Mouse (Mus musculus): ENCODE results near the gene Myom3.

The Myom3 gene

DNA sequence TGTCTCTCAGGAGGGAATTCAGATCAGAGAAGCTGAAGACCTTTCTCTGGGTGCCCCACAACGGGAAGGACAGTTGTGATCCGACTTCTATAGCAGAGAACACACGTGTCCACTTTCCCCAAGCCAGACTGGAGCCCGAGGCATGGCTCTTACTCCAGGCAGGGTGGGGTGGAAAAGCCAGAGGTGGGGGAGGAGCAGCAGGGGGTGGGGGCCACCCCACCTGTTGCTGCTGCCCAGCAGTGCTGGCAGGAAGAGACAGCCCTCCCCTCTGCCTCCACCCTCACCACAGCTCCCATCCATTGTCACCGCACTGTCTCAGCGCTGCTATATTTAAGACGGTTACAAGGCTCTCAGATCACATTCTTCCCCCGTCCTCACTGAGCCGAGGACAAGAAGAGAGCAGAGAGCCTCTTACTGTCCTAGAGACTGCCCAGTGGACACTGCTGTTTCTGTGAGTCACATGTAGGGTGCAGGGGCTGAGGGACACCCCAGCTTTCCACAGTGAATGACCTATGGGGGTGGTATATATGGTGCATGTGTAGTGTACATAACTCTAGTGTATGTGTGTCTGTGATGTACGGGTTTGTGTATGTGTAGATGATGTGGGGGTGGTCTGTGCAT is at the start of gene Myom3:
Gene Myom3 (plus strand): TSS at position 360 of the 621 bp plus-strand sequence.
- in situ Hi-C loops (cut with MseI, MboI): no loop called here

- in situ Hi-C loops (cut with MseI, MboI): no loop called here
Measured at GRCm38 (mm10) chr4:135710392-135710791, 49.1 kb upstream of the Myom3 start.

DNA sequence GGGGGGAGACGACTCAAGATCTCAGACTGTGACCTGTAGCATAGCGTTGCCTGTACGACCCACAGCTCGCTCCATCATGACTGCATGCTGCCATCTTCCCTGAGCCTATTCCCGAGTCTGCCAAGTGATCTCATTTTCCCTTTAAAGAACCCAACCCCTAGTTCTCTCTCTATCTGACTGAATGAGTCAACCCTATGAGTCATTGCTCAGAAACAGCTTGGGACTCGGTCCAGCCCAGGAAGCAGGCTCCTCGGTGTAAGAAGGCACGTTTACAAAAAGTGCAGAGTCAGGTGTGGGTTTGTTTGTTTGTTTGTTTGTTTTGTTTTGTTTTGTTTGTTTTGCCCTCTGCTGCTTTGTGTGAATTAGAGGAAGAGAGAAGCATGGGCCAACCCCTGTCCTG is 44.7 kb upstream of the Myom3 start:
- in situ Hi-C loops (cut with MseI, MboI): loop anchor here in 1 of 2 experiments (5.0 kb wide), 1 partner anchor 48 kb away; no protein-coding TSS in a partner anchor

DNA sequence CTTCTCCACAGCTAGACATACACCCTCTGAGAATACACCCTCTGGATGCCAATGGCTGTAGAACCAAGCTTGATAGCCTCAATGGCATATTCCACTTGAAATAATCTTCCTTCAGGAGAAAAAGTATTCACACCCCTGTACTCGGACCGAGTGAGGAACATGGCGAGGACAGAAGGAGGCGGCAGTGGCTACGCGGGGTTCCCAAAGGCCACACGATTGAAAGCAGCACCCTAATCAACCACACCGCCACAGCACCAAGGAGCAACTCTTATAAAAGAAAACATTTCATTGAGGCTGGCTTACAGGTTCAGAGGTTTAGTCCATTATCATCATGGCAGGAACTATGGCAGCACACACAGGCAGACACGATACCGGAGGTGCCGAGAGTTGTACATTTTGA is 43.1 kb upstream of the Myom3 start:
- in situ Hi-C loops (cut with MseI, MboI): loop anchor here in 1 of 2 experiments (5.0 kb wide), 1 partner anchor 46 kb away; no protein-coding TSS in a partner anchor

DNA sequence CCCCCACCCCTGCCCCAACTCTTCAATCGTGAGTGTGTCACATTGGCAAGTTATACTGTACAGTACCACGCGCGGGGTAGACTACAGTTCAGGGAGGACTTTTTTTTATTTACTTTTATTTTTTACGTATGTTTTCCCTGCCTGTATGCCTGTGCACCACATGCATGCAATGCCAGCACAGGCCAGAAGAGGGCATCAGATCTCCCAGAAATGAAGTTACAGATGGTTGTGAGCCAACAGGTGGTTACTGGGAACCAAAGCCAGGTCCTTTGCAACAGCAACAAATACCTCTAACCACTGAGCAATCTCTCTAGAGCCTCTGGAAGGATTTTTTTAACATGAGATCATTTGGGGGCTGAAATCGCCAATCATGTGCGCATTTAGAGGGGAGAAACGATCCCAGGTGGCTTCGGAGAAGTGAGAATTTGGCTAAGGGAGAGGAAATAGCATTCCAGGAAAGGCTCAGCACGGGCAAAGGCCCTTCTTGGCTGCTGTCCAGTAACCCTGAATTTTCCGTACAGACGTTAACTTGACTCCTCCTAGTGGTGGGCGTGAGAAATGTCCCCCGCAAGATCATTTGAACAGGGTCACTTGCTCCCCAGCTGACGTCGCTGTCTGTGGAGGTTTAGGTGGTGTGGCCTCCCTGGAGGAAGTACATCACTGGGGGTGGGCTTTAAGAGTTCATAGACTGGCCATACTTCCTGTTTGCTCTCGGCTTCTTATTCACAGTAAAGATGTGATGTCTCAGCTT is 36.8 kb upstream of the Myom3 start:
- in situ Hi-C loops (cut with MseI, MboI): no loop called here

- in situ Hi-C loops (cut with MseI, MboI): no loop called here
Measured at GRCm38 (mm10) chr4:135726416-135726815, 33.1 kb upstream of the Myom3 start.

DNA sequence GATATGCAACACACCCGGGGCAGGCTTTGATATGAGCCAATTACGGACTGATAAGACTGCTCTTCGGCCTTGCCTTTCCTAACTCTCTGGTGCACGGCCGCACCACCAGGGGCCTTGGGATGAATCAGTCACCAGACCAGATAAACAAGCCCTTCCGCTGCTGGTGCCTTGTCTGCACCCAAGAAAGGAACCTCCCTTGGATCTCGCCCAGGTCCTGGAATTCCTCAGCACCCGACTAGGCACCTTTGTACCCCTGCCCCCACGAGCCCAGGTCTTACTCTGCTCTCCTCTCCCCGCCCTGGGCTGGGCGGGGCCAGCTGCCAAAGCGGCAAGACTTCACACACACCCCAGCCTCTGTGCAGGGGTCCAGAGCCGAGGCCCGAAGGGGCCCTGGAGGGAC is 31.7 kb upstream of the Myom3 start, which contains the start of gene Il22ra1:
Gene Il22ra1 (plus strand): TSS at position 356 of the 400 bp plus-strand sequence.
- in situ Hi-C loops (cut with MseI, MboI): no loop called here

DNA sequence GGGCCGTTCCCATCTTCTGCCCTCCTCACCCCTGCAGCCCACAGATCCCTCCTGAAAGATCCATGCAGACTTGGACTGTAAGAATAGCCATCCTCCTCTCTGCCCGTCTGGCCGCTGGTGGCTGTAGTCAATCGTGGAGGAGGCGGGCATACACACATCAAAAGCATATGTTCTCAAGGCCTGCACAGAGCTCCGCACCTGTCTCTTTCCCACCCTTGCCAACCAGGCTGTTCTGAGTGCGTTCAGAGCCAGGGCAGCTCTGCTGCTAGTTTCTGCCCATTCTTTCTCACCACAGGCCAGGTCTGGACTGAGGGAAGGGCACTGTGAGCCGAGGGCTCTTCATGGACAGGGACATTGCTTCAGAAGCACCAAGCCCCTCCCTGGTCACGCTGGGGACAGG is 29.3 kb upstream of the Myom3 start:
- in situ Hi-C loops (cut with MseI, MboI): no loop called here

GRCm38 (mm10) chr4:135730951-135731350 is 28.6 kb upstream of the Myom3 start:
- in situ Hi-C loops (cut with MseI, MboI): no loop called here

DNA sequence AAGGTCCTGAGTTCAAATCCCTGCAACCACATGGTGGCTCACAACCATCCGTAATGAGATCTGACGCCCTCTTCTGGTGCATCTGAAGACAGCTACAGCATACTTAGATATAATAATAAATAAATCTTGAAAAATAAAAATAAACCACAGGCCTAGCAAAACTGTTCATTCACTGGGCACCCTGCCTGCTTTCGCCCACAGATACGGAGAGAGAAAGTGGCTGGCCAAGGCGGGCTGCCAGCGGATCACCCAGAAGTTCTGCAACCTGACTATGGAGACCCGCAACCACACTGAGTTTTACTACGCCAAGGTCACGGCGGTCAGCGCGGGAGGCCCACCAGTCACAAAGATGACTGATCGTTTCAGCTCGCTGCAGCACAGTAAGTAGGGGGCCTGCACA is 25.6 kb upstream of the Myom3 start:
- in situ Hi-C loops (cut with MseI, MboI): no loop called here

GRCm38 (mm10) chr4:135736903-135737302 is 22.6 kb upstream of the Myom3 start:
- in situ Hi-C loops (cut with MseI, MboI): no loop called here

GRCm38 (mm10) chr4:135738237-135738636 is 21.3 kb upstream of the Myom3 start:
- in situ Hi-C loops (cut with MseI, MboI): no loop called here

DNA sequence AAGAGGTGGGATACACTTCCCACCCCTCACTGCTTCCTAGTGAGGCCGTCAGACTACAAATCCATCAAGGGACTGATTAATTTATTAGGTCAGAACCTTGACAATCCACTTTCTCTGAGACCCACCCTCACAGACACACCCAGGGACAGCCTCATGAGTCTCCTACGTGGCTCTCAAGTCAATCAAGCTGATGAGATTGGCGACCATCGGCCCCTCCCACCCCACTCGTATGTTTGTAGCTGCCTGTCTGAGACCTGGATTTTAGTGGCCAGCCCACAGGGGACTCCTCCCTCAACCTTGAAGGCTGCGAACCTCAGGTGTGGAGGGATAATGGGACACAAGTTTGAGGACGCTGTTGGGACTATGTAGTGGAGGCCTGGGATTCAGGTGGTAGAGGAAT is 20.4 kb upstream of the Myom3 start:
- in situ Hi-C loops (cut with MseI, MboI): no loop called here

GRCm38 (mm10) chr4:135739672-135740071 is 19.8 kb upstream of the Myom3 start:
- in situ Hi-C loops (cut with MseI, MboI): no loop called here

GRCm38 (mm10) chr4:135743520-135743919 is 16.0 kb upstream of the Myom3 start:
- in situ Hi-C loops (cut with MseI, MboI): no loop called here

DNA sequence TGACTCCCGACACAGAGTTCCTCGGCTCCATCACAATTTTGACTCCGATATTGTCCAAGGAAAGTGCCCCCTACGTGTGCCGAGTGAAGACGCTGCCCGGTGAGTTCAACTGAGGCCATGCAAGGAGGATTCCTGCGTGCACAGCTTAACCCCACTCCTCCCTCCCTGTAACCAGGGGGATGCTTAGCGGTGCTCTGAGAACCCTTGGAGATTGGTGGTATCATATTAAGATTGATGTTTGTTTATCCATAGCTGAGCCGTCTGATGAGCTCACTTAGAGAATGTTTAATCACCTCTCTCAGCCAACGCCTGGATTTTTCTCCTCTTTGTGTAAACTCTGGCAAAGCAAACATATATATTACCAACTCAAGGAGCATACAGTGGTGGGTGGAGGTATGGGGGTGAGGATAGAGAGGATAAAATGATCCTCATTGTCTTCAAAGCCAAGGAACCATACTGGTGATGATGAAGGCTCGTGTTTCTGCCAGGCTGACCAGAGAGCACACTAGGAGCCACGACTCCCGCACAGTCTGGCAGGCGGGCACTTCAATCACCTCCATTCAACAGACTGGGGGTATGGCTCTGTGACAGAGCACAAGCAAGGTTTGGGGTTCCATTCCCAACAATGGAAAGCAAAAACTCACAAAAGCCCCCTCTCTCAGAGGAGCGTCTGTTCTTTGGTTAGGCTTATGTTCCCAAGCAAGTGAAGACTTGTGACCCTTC is 14.6 kb upstream of the Myom3 start:
- in situ Hi-C loops (cut with MseI, MboI): no loop called here

GRCm38 (mm10) chr4:135745613-135746012 is 13.9 kb upstream of the Myom3 start:
- in situ Hi-C loops (cut with MseI, MboI): no loop called here

- in situ Hi-C loops (cut with MseI, MboI): no loop called here
Measured at GRCm38 (mm10) chr4:135750896-135751295, 8.6 kb upstream of the Myom3 start.

GRCm38 (mm10) chr4:135752106-135752778 is 7.3 kb upstream of the Myom3 start:
- in situ Hi-C loops (cut with MseI, MboI): no loop called here

GRCm38 (mm10) chr4:135752779-135753164 is 6.7 kb upstream of the Myom3 start:
- in situ Hi-C loops (cut with MseI, MboI): no loop called here

- in situ Hi-C loops (cut with MseI, MboI): no loop called here
Measured at GRCm38 (mm10) chr4:135758331-135758730, 1.2 kb upstream of the Myom3 start.

GRCm38 (mm10) chr4:135758825-135759224 is 690 bp upstream of the Myom3 start:
- in situ Hi-C loops (cut with MseI, MboI): no loop called here

Measured in mouse trophoblast stem cell (cell line).